Mouse (Mus musculus) lung, embryonic 14.5 days (tissue): ENCODE measurements at regions not wholly inside any gene's neighbourhood (a gene's known extent, or its start where the extent isn't known, plus 50 kb on each side); places are given as distances from the start of the nearest gene placed in this dataset.

Experiments used
- ATAC-seq: fragments of 200-750 bp; cut with Nextera tagmentation; 2 replicates; pipeline ENCODE4 v1.8.0; 2017; ENCODE audit warnings: mild to moderate bottlenecking, moderate TSS enrichment, moderate library complexity; ENCODE audit not compliant: insufficient read depth
- DNase-seq: peaks from one replicate; pipeline ENCODE4 v3.0.0-alpha.2; 2015
- H3K27ac ChIP-seq: fragments of 300-500 bp; sonication (generic); 2 replicates; pipeline ENCODE4 v1.5.1; 2014; ENCODE audit warnings: low read depth, mild to moderate bottlenecking, moderate library complexity
- H3K27me3 ChIP-seq: fragments of 300-500 bp; sonication (generic); 2 replicates; pipeline ENCODE4 v1.6.1; 2014; ENCODE audit warnings: low read length, control low read depth; ENCODE audit not compliant: insufficient read depth
- H3K36me3 ChIP-seq: fragments of 300-500 bp; sonication (generic); 2 replicates; pipeline ENCODE4 v1.6.1; 2014; ENCODE audit warnings: control low read depth; ENCODE audit not compliant: insufficient read depth
- H3K4me1 ChIP-seq: fragments of 300-500 bp; sonication (generic); 2 replicates; pipeline ENCODE4 v1.6.1; 2014; ENCODE audit warnings: antibody characterized with exemption, control low read depth; ENCODE audit not compliant: insufficient read depth
- H3K4me2 ChIP-seq: fragments of 300-500 bp; sonication (generic); 2 replicates; pipeline ENCODE4 v1.6.1; 2014; ENCODE audit warnings: mild to moderate bottlenecking
- H3K4me3 ChIP-seq: fragments of 300-500 bp; sonication (generic); 2 replicates; pipeline ENCODE4 v1.5.1; 2014; ENCODE audit warnings: low read depth, low read length
- H3K9ac ChIP-seq: fragments of 300-500 bp; sonication (generic); 2 replicates; pipeline ENCODE4 v1.6.1; 2014
- H3K9me3 ChIP-seq: fragments of 300-500 bp; sonication (generic); 2 replicates; pipeline ENCODE4 v1.6.1; 2016; ENCODE audit warnings: low read depth, low read length, control low read depth
- CTCF ChIP-seq: IDR thresholded peaks from 2 replicates; pipeline ENCODE4 v1.5.1; 2016; ENCODE audit warnings: antibody characterized with exemption, low read depth
- WGBS: fragments of 180-500 bp; shearing (Covaris S2); extraction: QIAGEN DNeasy Blood & Tissue Kit; methylation state at CpG from one replicate; pipeline ENCODE4 v1.1.7; 2014; 5-methylcytosine and 5-hydroxymethylcytosine counted together

DNA sequence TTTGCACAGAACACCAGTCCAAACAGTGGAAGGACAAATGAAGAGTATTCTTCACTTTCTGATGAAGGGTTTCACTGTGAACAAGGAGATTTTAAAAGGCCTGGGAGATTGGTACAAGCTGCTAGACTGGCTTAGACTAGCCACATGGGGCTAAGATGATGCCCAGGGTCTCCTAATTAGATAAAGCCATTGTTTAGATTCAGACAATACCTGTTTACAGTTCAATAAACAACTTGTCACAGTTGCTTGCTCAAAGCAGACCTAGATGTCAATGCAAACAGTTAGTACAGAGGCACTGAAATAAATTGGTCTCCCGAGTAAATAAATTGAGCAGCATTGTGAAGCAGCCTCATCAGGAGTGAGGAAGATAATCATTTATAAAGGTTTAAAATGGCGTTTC lies 359.6 kb downstream of the Rwdd3 start:
- WGBS, result 23% methylated on average over 2 of the region's 2 CpGs
- Histone ChIP-seq H3K9ac (no peak overlapping the region), H3K4me3 (no peak overlapping the region), H3K4me2 (no peak overlapping the region), H3K27ac (no peak overlapping the region), H3K27me3 (no peaks in the 10 kb centered on the region), H3K36me3 (no peaks in the 10 kb centered on the region), H3K4me1 (no peaks in the 10 kb centered on the region), H3K9me3 (no peaks in the 10 kb centered on the region)
- no peak for ATAC-seq
- no peak for DNase-seq
- no peak for TF ChIP-seq CTCF

DNA sequence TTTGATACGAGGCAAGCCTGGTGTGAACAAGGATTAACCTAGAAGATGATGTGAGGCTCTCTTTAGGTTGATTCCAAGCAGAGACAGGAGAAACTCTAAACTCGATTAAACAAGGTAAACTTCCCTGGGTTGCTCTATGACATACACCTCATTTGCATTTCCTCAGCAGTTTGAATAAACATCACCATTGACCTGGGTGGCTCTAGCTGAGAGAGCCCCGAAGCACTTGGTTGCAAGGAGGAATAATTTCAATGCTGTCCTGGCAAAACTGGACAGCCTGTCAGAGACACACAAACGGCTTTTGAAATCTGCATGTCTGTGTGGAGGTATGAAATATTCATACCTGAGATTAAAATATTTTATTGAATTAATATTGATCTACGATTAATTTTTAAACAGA lies 361.0 kb downstream of the Rwdd3 start:
- H3K36me3 ChIP-seq, result no peaks in the 10 kb centered on the region
- TF ChIP-seq CTCF, result no peak
- H3K27ac ChIP-seq, result no peak overlapping the region
- 51% methylated on average over 5 of the region's 5 CpGs for WGBS
- no peak overlapping the region for H3K4me2 ChIP-seq
- H3K27me3 ChIP-seq, result no peaks in the 10 kb centered on the region
- ATAC-seq, result no peak
- H3K4me3 ChIP-seq, result no peak overlapping the region
- no peak overlapping the region for H3K9ac ChIP-seq
- H3K4me1 ChIP-seq, result no peaks in the 10 kb centered on the region
- no peaks in the 10 kb centered on the region for H3K9me3 ChIP-seq
- DNase-seq, result no peak

DNA sequence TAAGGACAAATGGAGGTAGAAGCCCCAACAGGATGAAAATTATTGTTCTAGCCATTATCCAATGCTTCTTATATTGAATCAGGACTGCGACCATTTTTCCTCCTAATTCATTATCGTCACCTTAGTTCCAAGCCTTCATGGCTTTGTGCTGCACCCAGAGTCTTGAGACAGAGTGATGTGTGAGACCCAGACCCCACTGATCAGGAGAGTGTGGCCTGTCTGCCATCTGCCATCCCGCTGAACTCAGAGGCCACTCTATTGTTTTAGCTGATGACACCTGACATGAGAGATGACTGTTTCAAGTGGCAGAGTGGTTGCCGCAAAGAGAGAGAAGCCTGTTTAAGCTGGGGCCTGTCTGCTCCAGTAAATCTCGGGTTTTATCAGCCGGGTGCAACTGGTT lies 361.4 kb downstream of the Rwdd3 start:
- H3K9me3 ChIP-seq, result no peaks in the 10 kb centered on the region
- H3K36me3 ChIP-seq, result no peaks in the 10 kb centered on the region
- no peak for TF ChIP-seq CTCF
- H3K9ac ChIP-seq, result no peak overlapping the region
- DNase-seq (no peak), ATAC-seq (no peak)
- H3K27ac ChIP-seq, result no peak overlapping the region
- H3K27me3 ChIP-seq, result no peaks in the 10 kb centered on the region
- 32% methylated on average over 6 of the region's 6 CpGs for WGBS
- no peak overlapping the region for H3K4me3 ChIP-seq
- H3K4me1 ChIP-seq, result no peaks in the 10 kb centered on the region
- no peak overlapping the region for H3K4me2 ChIP-seq

DNA sequence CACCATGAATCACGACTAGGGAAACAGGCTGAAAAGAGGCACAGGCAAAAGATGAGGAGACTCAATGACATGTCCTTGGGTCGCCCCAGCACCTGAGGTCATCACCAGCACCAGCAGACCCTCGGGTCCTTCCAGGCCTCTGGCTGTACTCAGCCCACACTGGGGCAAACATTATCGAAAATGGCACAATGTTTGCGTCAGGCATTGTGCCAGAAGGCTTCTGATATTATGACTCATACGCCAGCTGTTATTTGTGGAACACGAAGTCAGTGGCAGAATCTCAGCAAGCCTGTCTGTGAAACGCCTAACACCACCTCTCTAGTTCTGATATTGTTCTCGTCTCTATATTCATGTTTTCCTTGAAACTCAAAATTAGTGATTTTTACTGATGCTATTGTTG lies 384.8 kb downstream of the Rwdd3 start:
- DNase-seq (peak; percentile 10), ATAC-seq (no peak)
- no peak overlapping the region for H3K4me3 ChIP-seq
- H3K9me3 ChIP-seq, result no peaks in the 10 kb centered on the region
- H3K27me3 ChIP-seq, result no peaks in the 10 kb centered on the region
- H3K36me3 ChIP-seq, result no peaks in the 10 kb centered on the region
- H3K4me2 ChIP-seq, result no peak overlapping the region
- no peak for TF ChIP-seq CTCF
- H3K4me1 ChIP-seq, result no peaks in the 10 kb centered on the region
- no peak overlapping the region for H3K27ac ChIP-seq
- WGBS, result 69% methylated on average over 9 of the region's 9 CpGs
- H3K9ac ChIP-seq, result no peak overlapping the region

DNA sequence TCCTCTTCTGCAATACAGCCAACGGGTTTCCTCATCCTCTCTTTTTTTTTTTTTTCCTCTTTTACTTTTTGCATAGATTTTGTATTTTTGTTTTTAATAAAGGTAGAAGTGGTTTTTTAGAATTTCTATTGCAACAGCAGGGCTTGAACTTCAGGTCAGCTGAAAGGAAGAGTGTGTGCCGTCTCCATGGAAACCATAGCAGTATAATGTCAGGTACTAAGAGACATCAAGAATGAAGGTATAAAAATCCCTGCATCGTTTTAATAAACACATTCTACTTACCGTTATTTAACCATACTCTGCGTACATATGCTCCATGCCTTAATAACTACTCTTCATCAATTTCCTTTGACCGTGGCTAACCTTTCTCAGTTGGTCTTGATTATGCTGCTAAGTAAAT lies 390.0 kb downstream of the Rwdd3 start:
- no peak for DNase-seq
- Histone ChIP-seq H3K4me3 (no peak overlapping the region), H3K9me3 (no peaks in the 10 kb centered on the region), H3K36me3 (no peaks in the 10 kb centered on the region), H3K9ac (no peak overlapping the region), H3K4me2 (no peak overlapping the region), H3K27me3 (no peaks in the 10 kb centered on the region), H3K27ac (no peak overlapping the region), H3K4me1 (no peaks in the 10 kb centered on the region)
- TF ChIP-seq CTCF, result no peak
- no peak for ATAC-seq
- 73% methylated on average over 6 of the region's 6 CpGs for WGBS

DNA sequence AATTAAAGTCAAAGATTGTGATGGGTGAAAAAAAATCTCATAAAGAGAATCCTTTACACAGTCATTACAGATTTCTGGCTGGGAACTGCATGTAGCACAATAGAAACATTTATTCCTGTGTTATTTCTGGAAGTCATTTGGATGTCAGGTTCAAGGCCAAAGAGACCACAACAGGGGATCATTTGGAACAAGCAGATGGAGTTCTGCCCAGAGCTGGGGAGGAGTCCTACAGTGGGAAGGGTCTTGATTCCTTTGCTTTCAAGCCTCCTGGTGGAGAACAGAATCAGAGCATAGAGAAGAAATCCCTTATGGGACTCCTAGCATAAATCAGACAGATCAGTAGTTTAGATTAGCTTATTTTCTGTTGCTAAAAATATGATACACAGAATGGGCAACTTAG lies 392.4 kb downstream of the Rwdd3 start:
- no peaks in the 10 kb centered on the region for H3K27me3 ChIP-seq
- H3K9me3 ChIP-seq, result no peaks in the 10 kb centered on the region

DNA sequence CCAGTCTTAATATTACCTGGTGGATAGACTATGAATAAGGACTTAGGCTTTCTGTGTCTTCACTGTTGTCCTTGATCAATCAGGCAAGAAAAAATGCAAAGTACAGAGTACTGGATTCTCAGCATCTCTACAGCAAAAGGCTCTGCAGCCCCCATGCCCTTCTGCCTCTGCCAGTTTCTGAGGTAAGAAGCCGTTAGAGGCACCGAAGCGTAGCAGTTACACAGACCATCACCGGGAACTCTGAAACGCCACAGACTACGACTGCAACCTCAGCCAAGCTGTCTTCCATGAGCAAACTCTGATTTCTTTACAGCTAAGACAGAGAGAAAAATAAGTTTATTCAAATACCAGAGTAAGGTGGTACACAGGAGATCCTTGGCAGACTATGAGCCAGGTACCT lies 396.5 kb downstream of the Rwdd3 start:
- Histone ChIP-seq H3K4me1 (no peaks in the 10 kb centered on the region), H3K9ac (no peak overlapping the region), H3K4me2 (no peak overlapping the region), H3K27me3 (no peaks in the 10 kb centered on the region), H3K4me3 (no peak overlapping the region), H3K27ac (no peak overlapping the region), H3K36me3 (no peaks in the 10 kb centered on the region), H3K9me3 (no peaks in the 10 kb centered on the region)
- no peak for TF ChIP-seq CTCF
- ATAC-seq, result no peak
- no peak for DNase-seq
- WGBS, result 91% methylated on average over 6 of the region's 6 CpGs

More for the DNA sequence above, 392.4 kb downstream of the Rwdd3 start:
- H3K4me2 ChIP-seq, result no peak overlapping the region
- TF ChIP-seq CTCF, result no peak
- H3K36me3 ChIP-seq, result no peaks in the 10 kb centered on the region
- no peak overlapping the region for H3K27ac ChIP-seq
- peak; percentile 9 for DNase-seq
- H3K4me1 ChIP-seq, result no peaks in the 10 kb centered on the region
- no peak for ATAC-seq
- no peak overlapping the region for H3K9ac ChIP-seq
- H3K4me3 ChIP-seq, result no peak overlapping the region

DNA sequence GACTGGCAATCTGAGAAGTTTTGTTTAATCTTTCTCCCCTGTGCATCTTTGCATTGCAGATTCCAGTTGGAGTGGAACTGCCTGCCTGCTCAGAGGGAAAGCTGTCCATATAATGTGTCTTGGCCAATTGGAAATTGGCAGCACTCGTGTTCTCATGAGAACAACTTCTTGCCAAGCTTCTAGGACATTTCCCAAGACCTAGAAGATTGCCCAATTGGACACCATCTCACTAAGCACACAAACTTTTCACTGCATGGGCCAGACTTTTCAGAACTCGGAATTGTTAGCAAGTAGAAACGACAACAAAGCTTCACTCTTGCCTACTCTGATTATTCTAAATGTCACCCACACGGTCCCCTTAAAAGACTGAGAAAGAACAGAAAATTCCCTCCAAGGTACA lies 409.8 kb downstream of the Rwdd3 start:
- WGBS, result 58% methylated on average over 4 of the region's 4 CpGs
- H3K4me3 ChIP-seq, result no peak overlapping the region
- no peak for ATAC-seq
- no peak for TF ChIP-seq CTCF
- H3K36me3 ChIP-seq, result no peaks in the 10 kb centered on the region
- no peak overlapping the region for H3K4me2 ChIP-seq
- DNase-seq, result peak; percentile 7
- no peak overlapping the region for H3K9ac ChIP-seq
- H3K4me1 ChIP-seq, result no peaks in the 10 kb centered on the region
- no peaks in the 10 kb centered on the region for H3K27me3 ChIP-seq
- H3K27ac ChIP-seq, result no peak overlapping the region
- H3K9me3 ChIP-seq, result no peaks in the 10 kb centered on the region
